Mouse (Mus musculus): Measurements from ENCODE around the gene Dld. TPM values are rescaled to one million over a fixed set of nuclear protein-coding genes. Genes with fewer than 3 reads are reported as not detected.

The Dld gene
- total RNA-seq (2023): 10 to 100 TPM; 48.9 to 54.7 TPM

DNA sequence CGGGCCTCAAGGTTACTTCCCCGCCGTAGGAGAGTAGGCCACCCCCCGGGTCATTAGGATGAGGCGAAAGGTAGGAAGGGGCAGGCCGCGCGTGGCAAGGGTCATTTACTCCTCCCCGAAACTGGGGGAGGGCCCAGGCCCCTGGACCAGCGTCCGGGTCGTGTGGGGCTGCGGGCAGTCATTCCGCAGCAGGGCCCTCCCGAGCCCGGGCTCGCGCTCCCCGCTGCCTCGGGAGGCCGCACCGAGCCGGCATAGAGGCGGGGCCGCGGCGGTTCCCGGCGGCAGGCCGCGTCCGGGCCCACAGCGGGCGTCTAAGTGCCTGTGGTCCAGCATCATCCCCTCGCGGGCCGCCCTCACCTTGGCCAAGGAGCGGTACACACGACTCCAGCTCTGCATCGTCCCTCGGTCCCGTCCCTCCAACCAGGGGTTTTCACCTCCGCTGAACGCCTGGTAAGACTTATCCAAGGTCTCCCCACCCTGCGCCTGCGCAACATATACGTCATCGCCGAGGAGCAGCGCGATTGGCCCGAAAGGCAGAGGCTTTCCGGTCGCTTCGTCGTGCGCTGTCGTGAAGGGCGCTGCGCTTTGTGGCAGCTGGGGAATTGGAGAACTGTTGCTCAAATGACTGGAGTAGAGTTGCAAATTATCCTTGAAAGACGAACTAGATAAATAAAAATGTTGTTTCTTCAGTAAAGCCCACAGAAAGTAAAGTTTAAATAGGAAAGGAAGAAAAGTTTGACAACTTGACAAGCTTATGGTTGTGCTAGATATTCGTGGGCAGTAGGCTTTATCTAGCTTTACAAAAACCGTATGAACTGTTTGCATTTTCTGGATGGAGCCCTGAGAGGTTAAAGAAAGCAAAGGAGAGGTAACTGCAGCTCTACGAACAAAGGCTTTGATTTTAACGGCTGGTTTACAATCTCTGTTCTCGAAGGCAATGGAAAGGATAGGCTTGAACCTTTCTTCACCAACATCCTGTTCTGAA is at the start of gene Dld:
Gene Dld, minus strand, starts transcription at position 510 of the 985 bp plus-strand sequence.

DNA sequence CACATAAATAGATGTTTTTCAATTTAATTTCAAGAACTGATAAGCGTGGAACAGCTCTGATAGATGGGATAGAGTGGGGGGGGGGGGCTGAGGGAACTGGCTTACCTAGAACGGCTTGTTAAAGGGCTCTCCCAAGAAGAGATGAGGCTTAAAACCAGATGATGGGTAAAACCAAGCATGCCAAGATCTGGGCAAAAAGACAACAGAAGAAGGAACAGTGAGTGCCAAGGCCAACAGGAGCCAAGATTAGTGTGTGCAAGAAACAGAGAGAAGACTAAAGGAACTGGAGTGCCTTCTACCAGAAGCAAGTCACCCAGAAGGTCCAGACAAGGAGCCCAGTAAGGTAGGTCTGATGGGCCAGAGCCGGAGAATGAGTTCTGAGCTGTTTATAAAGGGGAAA is 39.3 kb upstream of the Dld start, which contains the start of gene Slc26a3:
Gene Slc26a3, plus strand, starts transcription at position 301 of the 400 bp plus-strand sequence.

Other genes starting within 250 kb of the Dld start
- not detected for gene Gm6993, start 110.7 kb downstream of the Dld start, total RNA-seq (2023)
- not detected for gene Lamb1, start 86.2 kb downstream of the Dld start, total RNA-seq (2023)
- gene Slc26a3, start 39.4 kb upstream of the Dld start, total RNA-seq (2023): not detected
- 10 to 100 TPM; 39.0 to 39.9 TPM for gene Cbll1, start 148.2 kb upstream of the Dld start, total RNA-seq (2023)
- not detected for gene Slc26a4, start 208.5 kb upstream of the Dld start, total RNA-seq (2023)

Data from T-cell, adult 66 days (primary cell).